Mouse (Mus musculus) midbrain, embryonic 15.5 days (tissue): ENCODE measurements around the gene Dhx57. TPM values are rescaled to one million over a fixed set of nuclear protein-coding genes. Genes with fewer than 3 reads are reported as not detected.
A peak's percentile ranks its signal among the peaks of the same experiment; 100 is the strongest.

Source experiments
- ATAC-seq: fragments of 200-750 bp; cut with Nextera tagmentation; replicated peaks from 2 replicates; pipeline ENCODE4 v1.8.0; 2017; ENCODE audit warnings: moderate TSS enrichment
- H3K27ac ChIP-seq: fragments of 300-500 bp; sonication (generic); 2 replicates; pipeline ENCODE4 v1.5.1; 2015; ENCODE audit warnings: mild to moderate bottlenecking, inconsistent platforms
- H3K27me3 ChIP-seq: fragments of 300-500 bp; sonication (generic); replicated peaks from 2 replicates; pipeline ENCODE4 v1.6.1; 2015; ENCODE audit warnings: inconsistent platforms
- H3K36me3 ChIP-seq: fragments of 300-500 bp; sonication (generic); replicated peaks from 2 replicates; pipeline ENCODE4 v1.6.1; 2015; ENCODE audit warnings: inconsistent platforms
- H3K4me1 ChIP-seq: fragments of 300-500 bp; sonication (generic); 2 replicates; pipeline ENCODE4 v1.6.1; 2015; ENCODE audit warnings: inconsistent platforms
- H3K4me2 ChIP-seq: fragments of 300-500 bp; sonication (generic); 2 replicates; pipeline ENCODE4 v1.6.1; 2015; ENCODE audit warnings: inconsistent platforms, mild to moderate bottlenecking, moderate library complexity
- H3K4me3 ChIP-seq: fragments of 300-500 bp; sonication (generic); 2 replicates; pipeline ENCODE4 v1.5.1; 2015; ENCODE audit warnings: mild to moderate bottlenecking, inconsistent platforms
- H3K9ac ChIP-seq: fragments of 300-500 bp; sonication (generic); 2 replicates; pipeline ENCODE4 v1.6.1; 2015; ENCODE audit warnings: mild to moderate bottlenecking, inconsistent platforms
- H3K9me3 ChIP-seq: fragments of 300-500 bp; sonication (generic); 2 replicates; pipeline ENCODE4 v1.6.1; 2016; ENCODE audit warnings: inconsistent platforms
- WGBS: fragments of 180-500 bp; shearing (Covaris S2); methylation state at CpG from one replicate; pipeline ENCODE4 v1.1.7; 2015; ENCODE audit warnings: mixed read lengths; 5-methylcytosine and 5-hydroxymethylcytosine counted together
- polyA plus RNA-seq: library from polyadenylated mRNA; unstranded; fragments of >200 nt; fragmentation: Nextera tagmentation; extraction: Ambion mirVana; gene quantifications from 2 replicates; pipeline ENCODE4 v1.2.1, GENCODE M21; 2015

The Dhx57 gene
- polyA plus RNA-seq: 52.2 and 58.2 TPM in 2 replicates

GRCm38 (mm10) chr17:80290074-80290657 is at the start of gene Dhx57, which contains the start of gene Morn2:
TSS of gene Dhx57 (minus strand) at chr17:80290476.
TSS of gene Morn2 (plus strand) at chr17:80290203.
- WGBS: under 1% methylated on average over 35 of the region's 35 CpGs
- Histone ChIP-seq H3K4me2 (peak within 1 kb of the TSS; percentile 52), H3K27me3 (no peaks in the 10 kb centered on the region), H3K4me1 (peaks cover 14% of the 10 kb centered on the region), H3K36me3 (no peaks in the 10 kb centered on the region), H3K27ac (peak within 1 kb of the TSS; percentile 94), H3K9ac (peak within 1 kb of the TSS; percentile 92), H3K4me3 (peak within 1 kb of the TSS; percentile 85), H3K9me3 (no peaks in the 10 kb centered on the region)
- peak; percentile 99 for ATAC-seq

DNA sequence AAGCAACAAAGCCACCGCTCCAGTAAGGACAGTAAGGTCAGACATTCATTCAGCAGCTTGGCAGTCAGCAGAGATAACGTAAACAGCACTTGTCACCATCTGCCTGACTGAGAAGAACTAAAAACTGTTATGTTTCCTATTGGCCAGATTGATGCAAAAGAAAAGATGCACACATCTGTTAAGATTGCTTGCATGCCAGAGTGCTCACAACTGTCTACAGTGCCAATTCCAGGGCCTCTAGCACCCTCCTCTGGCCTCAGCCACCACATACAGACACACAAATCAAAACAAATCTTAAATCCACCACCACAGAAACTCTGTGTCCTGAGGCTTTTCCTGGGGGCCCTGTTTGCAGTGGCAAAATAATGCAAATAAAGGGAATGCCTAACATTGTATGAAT is 42.1 kb upstream of the Dhx57 start:
- WGBS: 77% methylated on average over 2 of the region's 2 CpGs
- Histone ChIP-seq H3K27ac (no peak overlapping the region), H3K27me3 (no peaks in the 10 kb centered on the region), H3K9ac (no peak overlapping the region), H3K4me3 (no peak overlapping the region), H3K36me3 (no peaks in the 10 kb centered on the region), H3K9me3 (no peaks in the 10 kb centered on the region), H3K4me1 (no peaks in the 10 kb centered on the region), H3K4me2 (no peak overlapping the region)
- 0 out of 2 replicates have a peak, but pooled peaks have one; percentile 33 for ATAC-seq

- Histone ChIP-seq H3K4me1 (no peaks in the 10 kb centered on the region), H3K9me3 (no peaks in the 10 kb centered on the region), H3K4me2 (no peak overlapping the region), H3K27ac (no peak overlapping the region), H3K9ac (no peak overlapping the region), H3K36me3 (no peaks in the 10 kb centered on the region), H3K27me3 (no peaks in the 10 kb centered on the region), H3K4me3 (no peak overlapping the region)
- ATAC-seq: no peak
- 66% methylated on average over 3 of the region's 3 CpGs for WGBS
These were observed 36.2 kb upstream of the Dhx57 start for GRCm38 (mm10) chr17:80326431-80326830.

GRCm38 (mm10) chr17:80325456-80325855 is 35.2 kb upstream of the Dhx57 start:
- Histone ChIP-seq H3K9ac (no peak overlapping the region), H3K27ac (no peak overlapping the region), H3K36me3 (no peaks in the 10 kb centered on the region), H3K4me1 (no peaks in the 10 kb centered on the region), H3K9me3 (no peaks in the 10 kb centered on the region), H3K4me3 (no peak overlapping the region), H3K27me3 (no peaks in the 10 kb centered on the region), H3K4me2 (no peak overlapping the region)
- ATAC-seq: no peak
- 81% methylated on average over 5 of the region's 5 CpGs for WGBS

DNA sequence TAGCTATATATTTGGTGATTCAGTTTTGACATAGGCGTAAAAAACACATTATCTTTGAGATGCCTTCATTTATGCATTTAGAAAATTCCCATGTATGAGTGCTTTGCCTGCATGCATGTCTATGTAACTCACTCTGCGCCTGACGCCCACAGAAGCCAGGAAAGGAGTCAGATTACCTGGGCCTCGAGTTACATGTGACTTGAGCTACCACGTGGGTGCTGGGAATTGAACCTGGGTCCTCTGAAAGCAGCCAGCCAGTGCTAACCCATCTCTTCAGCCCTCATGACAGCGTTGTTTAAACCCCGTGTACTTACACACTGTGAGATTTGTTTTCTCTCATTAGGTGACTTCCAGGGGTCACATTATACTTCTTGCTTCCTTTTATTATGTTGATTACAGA is 34.2 kb upstream of the Dhx57 start:
- no peaks in the 10 kb centered on the region for H3K36me3 ChIP-seq
- H3K4me3 ChIP-seq: no peak overlapping the region
- no peak overlapping the region for H3K9ac ChIP-seq
- H3K4me2 ChIP-seq: no peak overlapping the region
- H3K27ac ChIP-seq: no peak overlapping the region
- WGBS: 82% methylated on average over 7 of the region's 7 CpGs
- H3K4me1 ChIP-seq: no peaks in the 10 kb centered on the region
- no peak for ATAC-seq
- no peaks in the 10 kb centered on the region for H3K9me3 ChIP-seq
- H3K27me3 ChIP-seq: no peaks in the 10 kb centered on the region

DNA sequence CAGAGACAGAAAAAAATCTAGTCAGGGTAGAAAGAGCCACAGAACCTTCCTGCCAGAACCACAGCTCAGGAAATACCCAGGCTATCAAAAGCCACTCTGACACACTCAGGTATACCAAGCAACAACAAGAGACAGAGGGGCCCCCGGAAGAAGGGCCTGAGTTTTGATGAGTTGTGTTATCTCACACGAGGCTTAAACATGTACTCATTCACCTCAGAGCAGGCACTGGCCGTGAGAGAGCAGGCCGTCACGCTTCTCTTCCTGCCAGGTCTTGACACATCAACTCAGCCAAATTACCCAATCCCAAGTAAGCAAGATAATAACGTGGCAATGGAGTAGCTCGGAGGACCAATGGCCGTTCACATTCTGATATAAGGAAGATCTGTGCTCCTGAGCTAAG is 33.4 kb upstream of the Dhx57 start:
- H3K9me3 ChIP-seq: no peaks in the 10 kb centered on the region

GRCm38 (mm10) chr17:80323015-80323414 is 32.7 kb upstream of the Dhx57 start:
- no peak overlapping the region for H3K9ac ChIP-seq
- no peaks in the 10 kb centered on the region for H3K4me1 ChIP-seq
- 77% methylated on average over 4 of the region's 4 CpGs for WGBS
- H3K4me2 ChIP-seq: no peak overlapping the region
- ATAC-seq: no peak
- no peaks in the 10 kb centered on the region for H3K9me3 ChIP-seq
- H3K27ac ChIP-seq: no peak overlapping the region
- H3K4me3 ChIP-seq: no peak overlapping the region
- H3K36me3 ChIP-seq: no peaks in the 10 kb centered on the region
- no peaks in the 10 kb centered on the region for H3K27me3 ChIP-seq

More for the DNA sequence above, 33.4 kb upstream of the Dhx57 start:
- Histone ChIP-seq H3K36me3 (no peaks in the 10 kb centered on the region), H3K4me2 (no peak overlapping the region), H3K9ac (no peak overlapping the region), H3K27ac (no peak overlapping the region), H3K4me1 (no peaks in the 10 kb centered on the region), H3K27me3 (no peaks in the 10 kb centered on the region), H3K4me3 (no peak overlapping the region)
- no peak for ATAC-seq
- WGBS: 76% methylated on average over 8 of the region's 8 CpGs

GRCm38 (mm10) chr17:80322228-80322627 is 32.0 kb upstream of the Dhx57 start:
- no peaks in the 10 kb centered on the region for H3K4me1 ChIP-seq
- H3K9me3 ChIP-seq: no peaks in the 10 kb centered on the region
- 94% methylated on average over 6 of the region's 6 CpGs for WGBS
- no peak overlapping the region for H3K27ac ChIP-seq
- no peak overlapping the region for H3K9ac ChIP-seq
- no peak for ATAC-seq
- no peaks in the 10 kb centered on the region for H3K36me3 ChIP-seq
- no peak overlapping the region for H3K4me3 ChIP-seq
- no peak overlapping the region for H3K4me2 ChIP-seq
- H3K27me3 ChIP-seq: no peaks in the 10 kb centered on the region

DNA sequence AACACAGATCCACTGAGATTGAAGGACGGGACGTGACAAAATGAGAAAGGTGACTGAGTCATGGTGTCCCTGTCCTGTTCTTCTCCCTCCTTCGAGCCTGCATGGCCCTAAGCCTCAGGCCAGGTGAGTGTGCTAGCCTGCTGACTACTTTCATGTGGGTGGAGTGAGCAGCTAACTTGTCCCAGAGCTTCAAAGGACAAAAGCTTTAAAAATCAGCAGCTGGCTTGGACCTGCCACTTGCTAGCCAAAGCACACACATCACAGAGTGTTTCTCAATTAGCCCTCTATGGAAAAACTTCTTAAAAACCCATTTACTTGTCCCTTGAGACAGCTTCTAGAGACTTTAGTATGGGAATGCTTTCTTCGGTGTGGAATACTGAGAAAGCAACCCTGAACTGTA is 22.1 kb upstream of the Dhx57 start:
- Histone ChIP-seq H3K27ac (no peak overlapping the region), H3K4me2 (no peak overlapping the region), H3K9me3 (no peaks in the 10 kb centered on the region), H3K9ac (no peak overlapping the region), H3K36me3 (no peaks in the 10 kb centered on the region), H3K27me3 (no peaks in the 10 kb centered on the region), H3K4me1 (peaks cover 5% of the 10 kb centered on the region; the same call in 1 of the 2 replicates), H3K4me3 (no peak overlapping the region)
- no peak for ATAC-seq
- 80% methylated on average over 4 of the region's 4 CpGs for WGBS

DNA sequence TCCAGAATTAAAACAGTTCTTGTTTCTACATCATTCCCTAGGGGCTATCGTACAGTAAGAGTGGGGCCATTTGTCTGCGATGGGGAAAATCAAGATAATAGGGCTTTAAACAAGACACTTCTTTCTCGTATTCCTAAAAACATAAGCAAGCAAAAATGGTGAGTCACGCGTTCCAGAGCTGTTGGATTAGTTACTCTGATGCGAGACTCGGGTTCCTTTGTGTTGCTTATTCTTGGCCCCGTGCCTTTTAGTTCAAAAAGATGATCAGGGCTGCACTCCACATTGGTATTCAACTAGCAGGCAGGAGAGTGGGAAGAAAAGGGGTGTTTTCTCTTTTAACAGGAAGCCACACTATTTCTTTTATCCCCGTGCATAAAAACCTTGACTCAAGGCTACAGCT is 21.5 kb upstream of the Dhx57 start:
- H3K9me3 ChIP-seq: no peaks in the 10 kb centered on the region
- no peaks in the 10 kb centered on the region for H3K36me3 ChIP-seq
- peaks cover 5% of the 10 kb centered on the region; the same call in 1 of the 2 replicates for H3K4me1 ChIP-seq
- 46% methylated on average over 9 of the region's 9 CpGs for WGBS
- H3K27me3 ChIP-seq: no peaks in the 10 kb centered on the region
- ATAC-seq: no peak
- no peak overlapping the region for H3K4me3 ChIP-seq
- H3K9ac ChIP-seq: no peak overlapping the region
- no peak overlapping the region for H3K27ac ChIP-seq
- no peak overlapping the region for H3K4me2 ChIP-seq

GRCm38 (mm10) chr17:80307251-80307650 is 17.0 kb upstream of the Dhx57 start, which contains the start of gene Arhgef33:
TSS of gene Arhgef33 (plus strand) at chr17:80307407.
- Histone ChIP-seq H3K27me3 (no peaks in the 10 kb centered on the region), H3K4me1 (peaks cover 4% of the 10 kb centered on the region; the same call in 1 of the 2 replicates), H3K9ac (no peak within 1 kb of the TSS), H3K36me3 (no peaks in the 10 kb centered on the region), H3K9me3 (no peaks in the 10 kb centered on the region), H3K4me2 (no peak within 1 kb of the TSS), H3K4me3 (no peak within 1 kb of the TSS), H3K27ac (no peak within 1 kb of the TSS)
- 93% methylated on average over 1 of the region's 1 CpGs for WGBS
- ATAC-seq: no peak

- no peaks in the 10 kb centered on the region for H3K9me3 ChIP-seq
- H3K4me2 ChIP-seq: no peak overlapping the region
- no peak overlapping the region for H3K27ac ChIP-seq
- 88% methylated on average over 5 of the region's 5 CpGs for WGBS
- H3K4me1 ChIP-seq: no peaks in the 10 kb centered on the region
- no peak for ATAC-seq
- H3K9ac ChIP-seq: no peak overlapping the region
- no peaks in the 10 kb centered on the region for H3K36me3 ChIP-seq
- H3K27me3 ChIP-seq: no peaks in the 10 kb centered on the region
- H3K4me3 ChIP-seq: no peak overlapping the region
These were observed 8.6 kb upstream of the Dhx57 start for GRCm38 (mm10) chr17:80298844-80299243.

GRCm38 (mm10) chr17:80295258-80295657 is 5.0 kb upstream of the Dhx57 start:
- Histone ChIP-seq H3K4me1 (no peaks in the 10 kb centered on the region), H3K27ac (no peak overlapping the region), H3K27me3 (no peaks in the 10 kb centered on the region), H3K36me3 (no peaks in the 10 kb centered on the region), H3K9me3 (no peaks in the 10 kb centered on the region), H3K4me3 (no peak overlapping the region), H3K4me2 (no peak overlapping the region), H3K9ac (no peak overlapping the region)
- ATAC-seq: no peak
- 96% methylated on average over 5 of the region's 5 CpGs for WGBS
